Mouse (Mus musculus): ENCODE measurements around the gene Mrpl2. TPM values are rescaled to one million over a fixed set of nuclear protein-coding genes. Genes with fewer than 3 reads are reported as not detected.

Mrpl2 gene
- polyA plus RNA-seq (2012; rRNA removed), result 116 and 134 TPM in 2 replicates

DNA sequence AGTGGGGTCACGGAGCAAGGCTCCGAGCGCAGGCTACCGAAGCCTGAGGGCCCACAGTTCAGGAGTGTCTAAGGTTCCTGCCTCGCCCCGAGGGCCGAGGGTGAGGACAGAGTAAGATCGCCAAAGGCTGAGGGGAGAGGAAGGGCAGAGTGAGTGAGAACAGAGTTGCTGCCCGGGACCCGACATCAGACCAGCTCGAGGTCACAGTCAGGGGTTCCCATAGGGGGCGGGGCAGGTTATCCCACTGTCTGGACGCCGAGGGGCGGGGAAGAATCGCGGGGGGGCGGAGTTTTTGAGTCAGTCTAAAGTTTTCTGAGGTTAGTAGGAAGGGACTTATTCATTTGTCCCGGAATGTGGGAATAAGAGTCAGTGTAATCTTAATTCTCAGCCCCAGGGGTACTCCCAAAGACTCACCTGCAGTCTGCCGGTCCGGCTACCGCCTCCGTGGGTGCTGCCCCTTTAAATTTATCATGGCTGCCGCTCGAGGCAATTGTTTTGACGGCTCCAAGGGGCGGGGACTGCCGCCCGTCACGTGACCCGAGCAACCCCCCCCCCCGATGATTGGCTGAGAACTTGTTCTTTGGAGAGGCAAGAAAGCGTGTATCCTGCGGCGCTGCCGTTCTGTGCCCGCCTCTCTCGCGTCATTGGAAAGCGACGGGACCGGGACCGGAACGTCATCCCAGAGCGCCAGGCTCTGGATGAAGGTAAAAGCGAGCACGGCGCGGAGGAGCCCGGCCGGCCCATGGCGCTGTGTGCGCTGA is at the start of gene Mrpl2, which contains the start of gene Klc4:
Mrpl2 (plus strand) TSS at position 669 of the 761 bp plus-strand sequence.
Klc4 (minus strand) TSS at position 462 of the 761 bp plus-strand sequence.
- DNase-seq, result peak; percentile 99
- no peaks in the 10 kb centered on the region for H3K27me3 ChIP-seq (replicated peaks; ENCODE audit: control insufficient read depth, insufficient read depth, low read length)
- WGBS, result 1% methylated on average over 53 of the region's 53 CpGs
- H3K27ac ChIP-seq (ENCODE audit: insufficient read depth, low read depth, low read length), result peak within 1 kb of the TSS; percentile 94
- H3K36me3 ChIP-seq (ENCODE audit: control insufficient read depth, insufficient read depth, low read length), result peaks cover 3% of the 10 kb centered on the region
- H3K4me1 ChIP-seq (ENCODE audit: control insufficient read depth, insufficient read depth, low read length), result peaks cover 9% of the 10 kb centered on the region; the same call in 1 of the 2 replicates
- TF ChIP-seq POLR2A (IDR thresholded peaks at IDR 0.05; ENCODE audit: low read depth, low read length), result peak; percentile 56
- TF ChIP-seq CTCF (conservative IDR thresholded peaks at IDR 0.05; ENCODE audit: insufficient read depth, insufficient read length, low read depth, low read length), result no peak
- peak within 1 kb of the TSS; percentile 94 for H3K4me3 ChIP-seq (ENCODE audit: insufficient read depth, low read depth, low read length)

DNA sequence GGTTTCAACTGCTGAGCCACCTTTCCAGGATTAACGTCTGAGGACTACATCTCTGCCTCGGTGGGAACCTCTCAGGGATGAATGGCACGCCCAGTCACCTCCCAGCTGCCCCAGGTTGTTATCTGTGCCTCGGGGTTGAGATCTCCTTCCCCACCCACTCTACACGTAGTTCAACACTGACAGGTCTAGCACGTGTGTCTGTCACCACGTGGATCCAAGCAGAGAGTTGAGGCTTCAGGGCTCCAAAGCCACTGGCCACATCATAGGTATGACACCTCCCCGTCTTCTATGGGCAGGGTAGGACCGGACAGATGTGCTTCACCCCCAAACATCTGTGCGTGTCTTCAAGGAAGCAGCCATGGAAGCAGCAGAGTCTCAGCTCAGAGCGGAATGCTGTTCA is 48.1 kb upstream of the Mrpl2 start:
- Histone ChIP-seq H3K4me3 (ENCODE audit: insufficient read depth, low read depth, low read length) (no peak overlapping the region), H3K27me3 (replicated peaks; ENCODE audit: control insufficient read depth, insufficient read depth, low read length) (no peaks in the 10 kb centered on the region), H3K27ac (ENCODE audit: insufficient read depth, low read depth, low read length) (no peak overlapping the region), H3K4me1 (ENCODE audit: control insufficient read depth, insufficient read depth, low read length) (no peaks in the 10 kb centered on the region), H3K36me3 (ENCODE audit: control insufficient read depth, insufficient read depth, low read length) (no peaks in the 10 kb centered on the region)
- TF ChIP-seq CTCF (conservative IDR thresholded peaks at IDR 0.05; ENCODE audit: insufficient read depth, insufficient read length, low read depth, low read length) (no peak), POLR2A (IDR thresholded peaks at IDR 0.05; ENCODE audit: low read depth, low read length) (no peak)
- DNase-seq, result no peak
- WGBS, result 89% methylated on average over 11 of the region's 11 CpGs

DNA sequence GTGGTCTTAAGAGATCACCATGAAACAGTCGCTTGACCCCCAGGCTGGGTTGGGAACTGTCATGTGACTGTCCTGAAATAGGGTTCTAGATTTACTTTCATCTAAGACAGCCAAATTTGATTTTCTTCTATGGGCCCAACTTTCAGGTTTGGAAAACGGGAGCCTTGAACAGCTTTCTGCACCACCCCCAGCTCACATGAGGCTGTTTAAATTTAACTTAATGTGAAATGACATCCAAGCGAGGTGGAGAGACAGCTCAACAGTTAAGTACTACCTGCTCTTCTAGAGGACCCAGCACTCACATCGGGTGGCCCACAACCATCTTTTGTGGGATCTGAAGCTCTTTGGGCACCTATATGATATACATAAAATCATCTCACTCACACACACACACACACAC is 47.1 kb upstream of the Mrpl2 start:
- Histone ChIP-seq H3K4me3 (ENCODE audit: insufficient read depth, low read depth, low read length) (no peak overlapping the region), H3K27me3 (replicated peaks; ENCODE audit: control insufficient read depth, insufficient read depth, low read length) (no peaks in the 10 kb centered on the region), H3K4me1 (ENCODE audit: control insufficient read depth, insufficient read depth, low read length) (no peaks in the 10 kb centered on the region), H3K36me3 (ENCODE audit: control insufficient read depth, insufficient read depth, low read length) (no peaks in the 10 kb centered on the region), H3K27ac (ENCODE audit: insufficient read depth, low read depth, low read length) (no peak overlapping the region)
- TF ChIP-seq CTCF (conservative IDR thresholded peaks at IDR 0.05; ENCODE audit: insufficient read depth, insufficient read length, low read depth, low read length) (no peak), POLR2A (IDR thresholded peaks at IDR 0.05; ENCODE audit: low read depth, low read length) (no peak)
- 70% methylated on average over 4 of the region's 4 CpGs for WGBS
- DNase-seq, result no peak

DNA sequence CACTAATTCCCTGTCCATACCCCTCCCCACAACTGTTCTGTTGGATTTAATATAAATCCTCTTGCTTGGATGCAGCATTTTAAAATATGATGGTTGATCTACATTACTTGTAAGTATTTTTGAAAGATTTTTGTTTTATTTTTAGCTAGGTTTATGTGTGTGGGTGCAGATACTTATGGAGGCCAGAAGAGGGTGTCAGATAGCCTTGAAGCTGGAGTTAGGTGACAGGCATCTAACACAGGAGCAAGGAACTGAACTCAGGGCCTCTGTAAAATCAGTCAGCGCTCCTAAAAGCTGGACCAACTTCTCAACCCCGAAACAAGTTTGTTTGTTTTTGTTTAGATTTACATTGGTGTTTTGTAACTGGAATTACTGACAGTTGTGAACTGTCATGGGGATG is 45.5 kb upstream of the Mrpl2 start:
- DNase-seq, result no peak
- 88% methylated on average over 2 of the region's 2 CpGs for WGBS

DNA sequence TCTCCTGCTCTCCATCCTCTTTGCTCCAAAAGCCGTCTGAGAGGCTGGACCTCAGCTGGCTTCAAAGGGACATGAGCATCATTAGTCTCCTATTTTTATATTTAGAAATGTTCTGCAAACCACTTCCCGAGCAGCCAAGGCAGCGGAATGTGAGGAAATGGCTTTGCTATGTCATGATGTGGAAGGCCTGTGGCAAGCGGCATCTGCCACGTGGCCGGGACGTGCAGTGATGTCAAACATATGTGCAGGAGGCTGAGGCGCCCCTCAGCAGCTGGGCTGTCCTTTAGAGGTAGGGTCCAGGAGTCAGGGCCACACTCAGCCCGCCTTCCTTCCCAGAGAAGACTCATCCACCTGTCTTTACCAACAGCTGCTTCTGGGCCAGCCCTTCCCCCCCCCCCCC is 43.8 kb upstream of the Mrpl2 start:
- TF ChIP-seq CTCF (conservative IDR thresholded peaks at IDR 0.05; ENCODE audit: insufficient read depth, insufficient read length, low read depth, low read length), result no peak
- no peak for TF ChIP-seq POLR2A (IDR thresholded peaks at IDR 0.05; ENCODE audit: low read depth, low read length)
- H3K4me3 ChIP-seq (ENCODE audit: insufficient read depth, low read depth, low read length), result no peak overlapping the region
- no peaks in the 10 kb centered on the region for H3K4me1 ChIP-seq (ENCODE audit: control insufficient read depth, insufficient read depth, low read length)
- WGBS, result 55% methylated on average over 9 of the region's 9 CpGs
- peak; percentile 39 for DNase-seq
- no peaks in the 10 kb centered on the region for H3K27me3 ChIP-seq (replicated peaks; ENCODE audit: control insufficient read depth, insufficient read depth, low read length)
- H3K36me3 ChIP-seq (ENCODE audit: control insufficient read depth, insufficient read depth, low read length), result no peaks in the 10 kb centered on the region
- no peak overlapping the region for H3K27ac ChIP-seq (ENCODE audit: insufficient read depth, low read depth, low read length)

More for the DNA sequence above, 45.5 kb upstream of the Mrpl2 start:
- no peaks in the 10 kb centered on the region for H3K36me3 ChIP-seq (ENCODE audit: control insufficient read depth, insufficient read depth, low read length)
- TF ChIP-seq CTCF (conservative IDR thresholded peaks at IDR 0.05; ENCODE audit: insufficient read depth, insufficient read length, low read depth, low read length) (peak; percentile 19; the same call in 1 of the 2 replicates), POLR2A (IDR thresholded peaks at IDR 0.05; ENCODE audit: low read depth, low read length) (no peak)
- H3K4me3 ChIP-seq (ENCODE audit: insufficient read depth, low read depth, low read length), result no peak overlapping the region
- H3K4me1 ChIP-seq (ENCODE audit: control insufficient read depth, insufficient read depth, low read length), result no peaks in the 10 kb centered on the region
- H3K27ac ChIP-seq (ENCODE audit: insufficient read depth, low read depth, low read length), result no peak overlapping the region
- H3K27me3 ChIP-seq (replicated peaks; ENCODE audit: control insufficient read depth, insufficient read depth, low read length), result no peaks in the 10 kb centered on the region

DNA sequence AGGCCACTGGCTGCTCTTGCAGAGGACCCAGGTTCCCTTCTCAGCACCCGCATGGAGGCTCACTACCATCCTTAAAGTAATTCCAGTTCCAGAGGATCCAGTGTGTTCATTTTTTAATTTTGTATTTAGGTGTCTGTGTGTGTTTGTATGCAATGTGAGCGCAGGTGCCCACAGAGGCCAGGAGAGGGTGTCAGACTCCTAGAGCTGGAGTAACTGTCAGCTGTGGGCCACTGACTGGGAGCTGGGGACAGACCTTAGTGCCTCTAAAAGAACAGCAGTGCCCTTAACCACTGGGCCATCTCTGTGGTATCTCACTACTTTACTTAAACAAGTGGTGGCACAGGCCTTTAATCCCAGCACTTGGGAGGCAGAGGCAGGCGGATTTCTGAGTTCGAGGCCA is 42.8 kb upstream of the Mrpl2 start:
- no peak for DNase-seq
- WGBS, result 97% methylated on average over 4 of the region's 4 CpGs
- H3K4me3 ChIP-seq (ENCODE audit: insufficient read depth, low read depth, low read length), result no peak overlapping the region
- TF ChIP-seq CTCF (conservative IDR thresholded peaks at IDR 0.05; ENCODE audit: insufficient read depth, insufficient read length, low read depth, low read length), result no peak
- no peak for TF ChIP-seq POLR2A (IDR thresholded peaks at IDR 0.05; ENCODE audit: low read depth, low read length)
- H3K36me3 ChIP-seq (ENCODE audit: control insufficient read depth, insufficient read depth, low read length), result no peaks in the 10 kb centered on the region
- H3K4me1 ChIP-seq (ENCODE audit: control insufficient read depth, insufficient read depth, low read length), result no peaks in the 10 kb centered on the region
- no peak overlapping the region for H3K27ac ChIP-seq (ENCODE audit: insufficient read depth, low read depth, low read length)
- H3K27me3 ChIP-seq (replicated peaks; ENCODE audit: control insufficient read depth, insufficient read depth, low read length), result no peaks in the 10 kb centered on the region

DNA sequence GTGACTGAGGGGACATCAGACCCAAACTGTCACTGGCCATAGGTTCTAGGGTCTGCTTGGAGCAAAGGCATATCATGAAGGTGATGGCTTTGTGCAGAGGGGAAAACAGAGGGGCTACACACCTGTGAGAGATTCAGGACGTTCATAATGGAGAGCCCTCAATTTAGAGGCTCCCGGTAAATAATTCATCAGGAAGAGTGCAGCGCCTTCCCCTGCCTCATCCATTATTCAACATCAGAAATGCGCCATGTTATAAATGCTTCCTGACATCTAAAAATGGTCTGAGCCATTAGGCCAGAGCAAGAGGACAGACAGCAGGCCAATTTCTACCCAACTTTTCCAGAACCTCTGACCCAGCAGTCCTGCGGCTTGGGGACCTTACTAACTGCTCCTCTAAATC is 40.9 kb upstream of the Mrpl2 start:
- Histone ChIP-seq H3K4me1 (ENCODE audit: control insufficient read depth, insufficient read depth, low read length) (no peaks in the 10 kb centered on the region; the same call in 1 of the 2 replicates), H3K36me3 (ENCODE audit: control insufficient read depth, insufficient read depth, low read length) (no peaks in the 10 kb centered on the region), H3K27ac (ENCODE audit: insufficient read depth, low read depth, low read length) (no peak overlapping the region), H3K27me3 (replicated peaks; ENCODE audit: control insufficient read depth, insufficient read depth, low read length) (no peaks in the 10 kb centered on the region), H3K4me3 (ENCODE audit: insufficient read depth, low read depth, low read length) (no peak overlapping the region)
- WGBS, result 53% methylated on average over 5 of the region's 5 CpGs
- TF ChIP-seq POLR2A (IDR thresholded peaks at IDR 0.05; ENCODE audit: low read depth, low read length) (no peak), CTCF (conservative IDR thresholded peaks at IDR 0.05; ENCODE audit: insufficient read depth, insufficient read length, low read depth, low read length) (no peak)
- DNase-seq, result no peak

Data from kidney, adult 2 months (tissue).